Mouse (Mus musculus) adrenal gland, postnatal 25 days (tissue): ENCODE results near the gene Emp2. TPM values are rescaled to one million over a fixed set of nuclear protein-coding genes. Genes with fewer than 3 reads are reported as not detected.

Experiments
- microRNA-seq, 2 experiments: library from miRNA; unstranded; fragments of <30 nt; microRNA quantifications; one replicate each; pipeline ENCODE4 v1.2.0; 2021
- total RNA-seq: library from RNA; stranded (reverse); gene quantifications from 2 replicates; pipeline ENCODE4 v1.2.3, GENCODE M21; 2021

Gene Emp2
- total RNA-seq, 1 experiment from 2014 or later: 4.7 TPM

Small RNA genes within 50 kb of the gene (microRNA-seq; reads per million reads assigned to microRNA genes)
- 0 reads per million in 2 experiments for gene Gm22932

Other genes starting within 250 kb of the Emp2 start
- gene Rpl39l, start 143.7 kb downstream of the Emp2 start, total RNA-seq: not detected in 2 replicates
- 0.43 and 1.1 TPM in 2 replicates for gene Atf7ip2, start 121.3 kb downstream of the Emp2 start, total RNA-seq
- not detected in 2 replicates for gene Tekt5, start 81.5 kb upstream of the Emp2 start, total RNA-seq
- 28.0 and 28.2 TPM in 2 replicates for gene Nubp1, start 98.0 kb upstream of the Emp2 start, total RNA-seq
- gene Tvp23a, start 133.4 kb upstream of the Emp2 start, total RNA-seq: 1.3 and 2.5 TPM in 2 replicates
- gene Ciita, start 166.1 kb upstream of the Emp2 start, total RNA-seq: 0.39 and 1.00 TPM in 2 replicates
- 17.8 and 21.8 TPM in 2 replicates for gene Dexi, start 229.1 kb upstream of the Emp2 start, total RNA-seq
- gene Clec16a, start 231.4 kb upstream of the Emp2 start, total RNA-seq: 42.7 and 44.2 TPM in 2 replicates